Mouse (Mus musculus): Measurements from ENCODE around the gene Abcg3. TPM values are rescaled to one million over a fixed set of nuclear protein-coding genes. Genes with fewer than 3 reads are reported as not detected.
"Not testable (repeated sequence)": the region's sequence is repeated elsewhere in the genome, so short reads cannot be mapped to it uniquely, and the experiment has no call there.

Gene Abcg3
- polyA plus RNA-seq (2016; fragmentation: Nextera tagmentation; extraction: Ambion mirVana): 0.07 and 0.30 TPM in 2 replicates

DNA sequence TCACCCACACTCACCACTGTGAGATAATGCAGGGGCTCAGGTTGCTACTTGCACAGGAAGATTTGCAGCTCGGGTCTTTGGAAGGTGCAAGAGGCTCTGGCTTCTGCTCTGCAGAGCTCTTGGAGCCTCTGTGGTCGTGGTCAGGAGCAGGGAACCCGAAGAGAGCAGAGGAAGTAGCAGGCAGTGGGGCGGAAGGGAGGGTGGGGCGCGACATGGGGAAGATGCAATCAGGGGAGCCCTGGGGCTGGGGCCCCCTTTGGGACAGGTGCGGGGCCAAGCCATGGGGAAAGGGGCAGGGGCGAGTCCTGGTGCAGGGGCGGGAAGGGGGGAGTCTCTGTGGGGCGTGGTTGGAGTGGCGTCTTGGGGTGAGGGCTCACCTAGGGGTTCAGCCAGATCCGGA is at the start of gene Abcg3:
Gene Abcg3 (minus strand): TSS at position 184 of the 400 bp plus-strand sequence.
- H3K9me3 ChIP-seq (replicated peaks): no peaks in the 10 kb centered on the region
- WGBS: 45% methylated on average over 12 of the region's 12 CpGs
- H3K27ac ChIP-seq (replicated peaks): no peak within 1 kb of the TSS
- no peak within 1 kb of the TSS for H3K4me3 ChIP-seq
- no peak for DNase-seq (ENCODE audit: low spot score)
- H3K4me1 ChIP-seq: no peaks in the 10 kb centered on the region
- H3K27me3 ChIP-seq (ENCODE audit: low read depth, poor library complexity, severe bottlenecking): no peaks in the 10 kb centered on the region
- H3K36me3 ChIP-seq: no peaks in the 10 kb centered on the region

GRCm38 (mm10) chr5:105012551-105012950 is 30.0 kb upstream of the Abcg3 start:
- 81% methylated on average over 1 of the region's 1 CpGs for WGBS
- no peaks in the 10 kb centered on the region for H3K27me3 ChIP-seq (ENCODE audit: low read depth, poor library complexity, severe bottlenecking)
- no peak overlapping the region for H3K27ac ChIP-seq (replicated peaks)
- no peaks in the 10 kb centered on the region for H3K36me3 ChIP-seq
- H3K4me1 ChIP-seq: no peaks in the 10 kb centered on the region
- H3K4me3 ChIP-seq: no peak overlapping the region
- 0 out of 2 replicates have a peak, but pooled peaks cover 9% of the 10 kb centered on the region for H3K9me3 ChIP-seq (replicated peaks)
- DNase-seq (ENCODE audit: low spot score): no peak

GRCm38 (mm10) chr5:105011570-105011969 is 29.1 kb upstream of the Abcg3 start:
- no peak overlapping the region for H3K4me3 ChIP-seq

GRCm38 (mm10) chr5:105010376-105010775 is 27.9 kb upstream of the Abcg3 start:
- no peaks in the 10 kb centered on the region for H3K36me3 ChIP-seq
- 0 out of 2 replicates have a peak, but pooled peaks cover 6% of the 10 kb centered on the region for H3K9me3 ChIP-seq (replicated peaks)
- H3K4me3 ChIP-seq: no peak overlapping the region
- H3K4me1 ChIP-seq: no peaks in the 10 kb centered on the region
- H3K27me3 ChIP-seq (ENCODE audit: low read depth, poor library complexity, severe bottlenecking): no peaks in the 10 kb centered on the region
- no peak overlapping the region for H3K27ac ChIP-seq (replicated peaks)
- no peak for DNase-seq (ENCODE audit: low spot score)

More at GRCm38 (mm10) chr5:105011570-105011969, 29.1 kb upstream of the Abcg3 start:
- 0 out of 2 replicates have a peak, but pooled peaks cover 9% of the 10 kb centered on the region for H3K9me3 ChIP-seq (replicated peaks)
- no peak overlapping the region for H3K27ac ChIP-seq (replicated peaks)
- DNase-seq (ENCODE audit: low spot score): no peak
- no peaks in the 10 kb centered on the region for H3K36me3 ChIP-seq
- H3K4me1 ChIP-seq: no peaks in the 10 kb centered on the region
- no peaks in the 10 kb centered on the region for H3K27me3 ChIP-seq (ENCODE audit: low read depth, poor library complexity, severe bottlenecking)
- 94% methylated on average over 4 of the region's 4 CpGs for WGBS

DNA sequence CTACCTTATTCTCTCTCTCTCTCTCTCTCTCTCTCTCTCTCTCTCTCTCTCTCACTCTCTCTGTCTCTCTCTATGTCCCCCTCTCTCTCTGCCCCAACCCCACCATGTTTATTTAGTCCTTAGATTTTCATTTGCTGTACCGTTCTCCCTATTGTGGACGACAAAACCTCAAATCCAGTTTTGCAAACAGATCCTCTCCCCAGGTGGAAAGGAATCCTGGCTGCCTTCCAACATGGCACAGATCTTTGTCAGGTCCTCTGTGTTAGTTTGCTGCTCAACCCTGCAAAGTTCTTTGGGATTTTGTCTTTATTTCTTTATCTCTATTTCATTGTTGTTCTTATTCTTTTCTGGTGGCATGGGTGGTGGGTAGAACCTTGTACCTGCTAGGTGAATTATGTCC is 6.9 kb upstream of the Abcg3 start:
- Histone ChIP-seq H3K27ac (replicated peaks) (no peak overlapping the region), H3K27me3 (ENCODE audit: low read depth, poor library complexity, severe bottlenecking) (no peaks in the 10 kb centered on the region), H3K36me3 (no peaks in the 10 kb centered on the region), H3K4me1 (no peaks in the 10 kb centered on the region), H3K9me3 (replicated peaks) (0 out of 2 replicates have a peak, but pooled peaks cover 7% of the 10 kb centered on the region), H3K4me3 (no peak overlapping the region)
- 96% methylated on average over 2 of the region's 2 CpGs for WGBS
- DNase-seq (ENCODE audit: low spot score): no peak

GRCm38 (mm10) chr5:104988000-104988399 is 5.5 kb upstream of the Abcg3 start:
- 51% methylated on average over 2 of the region's 2 CpGs for WGBS
- Histone ChIP-seq H3K4me1 (no peaks in the 10 kb centered on the region), H3K36me3 (no peaks in the 10 kb centered on the region), H3K27me3 (ENCODE audit: low read depth, poor library complexity, severe bottlenecking) (no peaks in the 10 kb centered on the region), H3K27ac (replicated peaks) (no peak overlapping the region), H3K9me3 (replicated peaks) (0 out of 2 replicates have a peak, but pooled peaks cover 7% of the 10 kb centered on the region), H3K4me3 (no peak overlapping the region)
- DNase-seq (ENCODE audit: low spot score): no peak

GRCm38 (mm10) chr5:104986706-104987105 is 4.2 kb upstream of the Abcg3 start:
- 0 out of 2 replicates have a peak, but pooled peaks cover 7% of the 10 kb centered on the region for H3K9me3 ChIP-seq (replicated peaks)
- no peaks in the 10 kb centered on the region for H3K36me3 ChIP-seq
- no peaks in the 10 kb centered on the region for H3K27me3 ChIP-seq (ENCODE audit: low read depth, poor library complexity, severe bottlenecking)
- no peak overlapping the region for H3K4me3 ChIP-seq
- WGBS: 47% methylated on average over 1 of the region's 1 CpGs
- no peaks in the 10 kb centered on the region for H3K4me1 ChIP-seq
- no peak overlapping the region for H3K27ac ChIP-seq (replicated peaks)
- no peak for DNase-seq (ENCODE audit: low spot score)

GRCm38 (mm10) chr5:104979040-104979513 is 3.4 kb downstream of the Abcg3 start:
- Histone ChIP-seq H3K9me3 (replicated peaks) (no peaks in the 10 kb centered on the region), H3K36me3 (no peaks in the 10 kb centered on the region), H3K27me3 (ENCODE audit: low read depth, poor library complexity, severe bottlenecking) (no peaks in the 10 kb centered on the region), H3K4me3 (no peak overlapping the region), H3K27ac (replicated peaks) (no peak overlapping the region), H3K4me1 (no peaks in the 10 kb centered on the region)
- 71% methylated on average over 2 of the region's 2 CpGs for WGBS
- DNase-seq (ENCODE audit: low spot score): no peak

GRCm38 (mm10) chr5:104958141-104958793 is 24.3 kb downstream of the Abcg3 start:
- DNase-seq (ENCODE audit: low spot score): no peak
- H3K27ac ChIP-seq (replicated peaks): no peak overlapping the region
- no peaks in the 10 kb centered on the region for H3K36me3 ChIP-seq
- H3K4me1 ChIP-seq: no peaks in the 10 kb centered on the region
- 71% methylated on average over 2 of the region's 2 CpGs for WGBS
- H3K9me3 ChIP-seq (replicated peaks): no peaks in the 10 kb centered on the region; the same call in 1 of the 2 replicates
- no peak overlapping the region for H3K4me3 ChIP-seq
- no peaks in the 10 kb centered on the region for H3K27me3 ChIP-seq (ENCODE audit: low read depth, poor library complexity, severe bottlenecking)

DNA sequence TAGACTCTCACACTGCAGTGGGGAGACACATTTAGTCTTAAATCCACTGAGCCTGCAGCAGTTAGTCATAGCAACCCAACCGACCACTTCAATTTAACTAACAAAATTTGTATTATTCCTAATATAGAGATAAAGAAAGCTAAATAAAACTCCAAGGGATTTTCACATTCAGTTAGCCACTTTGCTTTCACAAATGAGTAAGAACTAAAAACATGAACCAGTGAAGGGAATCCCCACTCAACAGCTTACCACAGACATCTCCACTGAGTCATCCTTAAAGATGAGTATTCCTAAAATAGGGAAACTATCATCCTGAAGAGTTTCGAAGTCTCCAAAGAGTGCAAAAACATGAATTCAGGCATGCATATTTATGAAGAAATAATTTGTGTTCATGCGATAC is 27.3 kb downstream of the Abcg3 start:
- H3K4me3 ChIP-seq: no peak overlapping the region
- DNase-seq (ENCODE audit: low spot score): no peak
- no peaks in the 10 kb centered on the region for H3K27me3 ChIP-seq (ENCODE audit: low read depth, poor library complexity, severe bottlenecking)
- WGBS: 92% methylated on average over 3 of the region's 3 CpGs
- H3K4me1 ChIP-seq: no peaks in the 10 kb centered on the region
- H3K36me3 ChIP-seq: no peaks in the 10 kb centered on the region
- no peaks in the 10 kb centered on the region; the same call in 1 of the 2 replicates for H3K9me3 ChIP-seq (replicated peaks)
- H3K27ac ChIP-seq (replicated peaks): no peak overlapping the region

DNA sequence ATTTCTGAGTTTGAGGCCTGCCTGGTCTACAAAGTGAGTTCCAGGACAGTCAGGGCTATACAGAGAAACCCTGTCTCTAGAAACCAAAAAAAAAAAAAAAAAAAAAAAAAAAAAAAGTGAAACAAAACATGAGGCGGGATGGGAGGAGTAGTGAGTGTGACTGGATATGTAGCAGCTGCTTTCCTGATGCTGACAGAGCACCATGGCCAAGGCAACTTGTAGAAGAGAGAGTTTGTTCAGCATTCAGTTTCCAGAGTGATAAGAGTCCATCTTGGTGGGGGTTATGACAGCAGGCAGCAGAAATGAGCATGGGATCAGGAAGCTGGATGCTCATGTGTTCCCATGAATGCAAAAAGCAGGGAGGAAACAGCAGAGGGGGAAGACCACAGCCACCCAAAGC is 35.6 kb downstream of the Abcg3 start:
- Histone ChIP-seq H3K9me3 (replicated peaks) (peaks cover 2% of the 10 kb centered on the region; the same call in 1 of the 2 replicates), H3K4me3 (no peak overlapping the region), H3K36me3 (no peaks in the 10 kb centered on the region), H3K27me3 (ENCODE audit: low read depth, poor library complexity, severe bottlenecking) (no peaks in the 10 kb centered on the region), H3K4me1 (no peaks in the 10 kb centered on the region), H3K27ac (replicated peaks) (no peak overlapping the region)
- DNase-seq (ENCODE audit: low spot score): no peak
- 88% methylated on average over 1 of the region's 1 CpGs for WGBS

- DNase-seq (ENCODE audit: low spot score): no peak
- Histone ChIP-seq H3K27me3 (ENCODE audit: low read depth, poor library complexity, severe bottlenecking) (no peaks in the 10 kb centered on the region), H3K4me1 (no peaks in the 10 kb centered on the region), H3K27ac (replicated peaks) (no peak overlapping the region), H3K4me3 (no peak overlapping the region), H3K9me3 (replicated peaks) (peaks cover 15% of the 10 kb centered on the region; the same call in 1 of the 2 replicates), H3K36me3 (no peaks in the 10 kb centered on the region)
- 92% methylated on average over 7 of the region's 7 CpGs for WGBS
Measured at GRCm38 (mm10) chr5:104934148-104934547, 48.4 kb downstream of the Abcg3 start.

- H3K36me3 ChIP-seq; H3K4me1 ChIP-seq; H3K9me3 ChIP-seq (replicated peaks); H3K27me3 ChIP-seq (ENCODE audit: low read depth, poor library complexity, severe bottlenecking); DNase-seq (ENCODE audit: low spot score); H3K27ac ChIP-seq (replicated peaks); H3K4me3 ChIP-seq: not testable (repeated sequence)
- 83% methylated on average over 5 of the region's 5 CpGs for WGBS
Measured at GRCm38 (mm10) chr5:104906556-104906955, 76.0 kb downstream of the Abcg3 start.
